Mouse (Mus musculus): Measurements from ENCODE around the gene Pde2a. TPM values are rescaled to one million over a fixed set of nuclear protein-coding genes. Genes with fewer than 3 reads are reported as not detected.

Gene Pde2a
- total and polyA plus RNA-seq, 3 experiments, result 0.11 to 0.62 TPM; not detected in 1

DNA sequence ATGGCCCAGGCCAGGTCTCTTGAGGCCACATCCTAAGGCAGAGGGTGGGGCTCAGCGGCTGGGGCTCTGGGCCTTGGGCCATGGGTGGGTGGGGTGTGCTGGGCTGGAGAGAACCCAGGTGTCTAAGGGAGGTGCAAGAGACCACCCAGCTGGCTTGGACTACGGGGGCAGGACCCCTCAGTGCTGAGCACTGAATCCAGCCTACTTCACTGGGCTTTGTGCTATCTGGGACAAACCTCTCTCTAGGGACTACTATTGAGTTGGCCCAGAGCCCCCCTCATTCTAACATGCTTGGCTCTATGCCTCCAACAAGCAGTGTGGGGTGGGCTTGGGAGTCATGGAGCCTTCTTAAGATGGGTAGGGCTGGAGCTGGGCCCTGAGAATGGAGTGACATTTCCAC, 26.0 kb upstream of the Pde2a start:
- no peak for DNase-seq (ENCODE audit: low read depth, low spot score)
- Histone ChIP-seq H3K27me3 (ENCODE audit: control insufficient read depth in 1 of 2, insufficient read depth in 2 of 2, low read length in 2 of 2) (no peaks in the 10 kb centered on the region), H3K4me1 (ENCODE audit: control insufficient read depth in 1 of 2, insufficient read depth in 2 of 2, low read length in 2 of 2) (no peaks in the 10 kb centered on the region), H3K27ac (ENCODE audit: control insufficient read depth, low read depth, low read length) (no peak overlapping the region), H3K79me2 (ENCODE audit: control insufficient read depth, insufficient read depth, low read length, poor library complexity) (no peaks in the 10 kb centered on the region), H3K9me3 (replicated peaks; ENCODE audit: insufficient read depth, low read length) (no peaks in the 10 kb centered on the region), H3K9ac (ENCODE audit: control insufficient read depth, low read depth, low read length, poor library complexity, severe bottlenecking) (no peak overlapping the region), H3K4me3 (ENCODE audit: control insufficient read depth in 1 of 2, insufficient read depth in 1 of 2, low read depth in 2 of 2, low read length in 2 of 2) (no peak overlapping the region), H3K36me3 (ENCODE audit: control insufficient read depth in 1 of 2, insufficient read depth in 2 of 2, low read length in 2 of 2) (no peaks in the 10 kb centered on the region; a peak in 1 of 4 replicates)
- TF ChIP-seq ZMIZ1 (IDR thresholded peaks at IDR 0.05; ENCODE audit: low read depth, low read length), result no peak
- TF ChIP-seq POLR2AphosphoS5 (IDR thresholded peaks at IDR 0.05; ENCODE audit: borderline replicate concordance, low read depth, low read length), result no peak
- TF ChIP-seq E2F4 (IDR thresholded peaks at IDR 0.05; ENCODE audit: borderline replicate concordance, low read depth, low read length), result no peak
- no peak for TF ChIP-seq MAFK (IDR thresholded peaks at IDR 0.05; ENCODE audit: borderline replicate concordance, low read depth, low read length)
- no peak for TF ChIP-seq SIN3A (IDR thresholded peaks at IDR 0.05; ENCODE audit: low read length)
- no peak for TF ChIP-seq TAL1 (IDR thresholded peaks at IDR 0.05; ENCODE audit: low read length)
- TF ChIP-seq HCFC1 (IDR thresholded peaks at IDR 0.05; ENCODE audit: low read depth, low read length), result no peak
- TF ChIP-seq CHD2 (IDR thresholded peaks at IDR 0.05; ENCODE audit: low read length), result no peak
- TF ChIP-seq BHLHE40 (IDR thresholded peaks at IDR 0.05; ENCODE audit: borderline replicate concordance, low read depth, low read length), result no peak
- no peak for TF ChIP-seq NELFE (IDR thresholded peaks at IDR 0.05; ENCODE audit: low read depth, low read length)
- TF ChIP-seq RCOR1 (IDR thresholded peaks at IDR 0.05; ENCODE audit: low read depth, low read length), result no peak
- no peak for TF ChIP-seq CHD1 (IDR thresholded peaks at IDR 0.05; ENCODE audit: low read depth, low read length)
- no peak for TF ChIP-seq RAD21 (IDR thresholded peaks at IDR 0.05; ENCODE audit: low read depth, low read length)
- no peak for TF ChIP-seq KAT2A (conservative IDR thresholded peaks at IDR 0.05; ENCODE audit: low read depth, low read length)
- TF ChIP-seq EP300 (IDR thresholded peaks at IDR 0.05; ENCODE audit: low read depth in 1 of 2, low read length in 2 of 2), result no peak
- TF ChIP-seq GATA1 (IDR thresholded peaks at IDR 0.05; ENCODE audit: low read depth, low read length), result no peak

DNA sequence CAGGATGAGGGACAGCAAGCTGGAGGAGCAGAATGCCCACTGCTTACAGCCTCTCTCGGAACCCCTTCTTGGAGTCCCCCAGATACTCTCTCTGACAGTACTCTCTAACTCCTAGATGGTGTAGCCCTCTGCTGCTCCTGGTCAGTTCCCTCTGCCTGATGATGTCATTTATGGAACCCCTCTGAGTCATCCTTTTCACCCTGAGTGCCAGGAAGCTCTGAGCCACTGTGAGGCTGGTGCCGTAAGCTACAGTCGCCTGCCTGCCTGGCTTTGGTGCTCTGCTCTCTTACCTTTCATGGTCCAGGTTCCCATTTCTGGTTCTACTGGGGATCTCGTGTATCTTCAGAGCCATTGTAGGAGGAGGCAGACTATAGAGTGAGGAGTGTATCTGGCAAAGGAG, 24.3 kb upstream of the Pde2a start:
- H3K4me1 ChIP-seq (ENCODE audit: control insufficient read depth in 1 of 2, insufficient read depth in 2 of 2, low read length in 2 of 2), result no peaks in the 10 kb centered on the region
- H3K27ac ChIP-seq (ENCODE audit: control insufficient read depth, low read depth, low read length), result no peak overlapping the region
- H3K27me3 ChIP-seq (ENCODE audit: control insufficient read depth in 1 of 2, insufficient read depth in 2 of 2, low read length in 2 of 2), result no peaks in the 10 kb centered on the region
- H3K9me3 ChIP-seq (replicated peaks; ENCODE audit: insufficient read depth, low read length), result no peaks in the 10 kb centered on the region
- no peaks in the 10 kb centered on the region for H3K79me2 ChIP-seq (ENCODE audit: control insufficient read depth, insufficient read depth, low read length, poor library complexity)
- DNase-seq (ENCODE audit: low read depth, low spot score), result no peak
- TF ChIP-seq GATA1 (IDR thresholded peaks at IDR 0.05; ENCODE audit: low read depth, low read length) (no peak), E2F4 (IDR thresholded peaks at IDR 0.05; ENCODE audit: borderline replicate concordance, low read depth, low read length) (no peak)
- no peak overlapping the region for H3K4me3 ChIP-seq (ENCODE audit: control insufficient read depth in 1 of 2, insufficient read depth in 1 of 2, low read depth in 2 of 2, low read length in 2 of 2)
- no peak overlapping the region for H3K9ac ChIP-seq (ENCODE audit: control insufficient read depth, low read depth, low read length, poor library complexity, severe bottlenecking)
- H3K36me3 ChIP-seq (ENCODE audit: control insufficient read depth in 1 of 2, insufficient read depth in 2 of 2, low read length in 2 of 2), result no peaks in the 10 kb centered on the region

Measured in MEL (cell line).